Mouse (Mus musculus) lung, postnatal 25 days (tissue): ENCODE measurements around the gene Snx15.
A peak's percentile ranks its signal among the peaks of the same experiment; 100 is the strongest.
"Not testable (repeated sequence)": the region's sequence is repeated elsewhere in the genome, so short reads cannot be mapped to it uniquely, and the experiment has no call there.

Experiments used
- DNase-seq: peaks from one replicate; pipeline ENCODE4 v3.0.0; 2022; ENCODE audit warnings: low spot score

Gene Snx15

GRCm38 (mm10) chr19:6127760-6128341 lies at the start of gene Snx15:
Snx15 (minus strand) TSS chr19:6128304.
- DNase-seq = peak; percentile 98

- DNase-seq = no peak
Observed at GRCm38 (mm10) chr19:6174771-6175170, 46.7 kb upstream of the Snx15 start.

GRCm38 (mm10) chr19:6171215-6171614 lies 43.1 kb upstream of the Snx15 start:
- no peak for DNase-seq

- DNase-seq = no peak
Observed at GRCm38 (mm10) chr19:6166750-6167149, 38.6 kb upstream of the Snx15 start.

GRCm38 (mm10) chr19:6163872-6164547 lies 35.9 kb upstream of the Snx15 start:
- DNase-seq = peak; percentile 55

GRCm38 (mm10) chr19:6157220-6157619 lies 29.1 kb upstream of the Snx15 start:
- no peak for DNase-seq

- DNase-seq = no peak
Observed at GRCm38 (mm10) chr19:6156372-6156771, 28.3 kb upstream of the Snx15 start.

GRCm38 (mm10) chr19:6155174-6155573 lies 27.1 kb upstream of the Snx15 start:
- no peak for DNase-seq

GRCm38 (mm10) chr19:6144842-6145241 lies 16.7 kb upstream of the Snx15 start:
- DNase-seq = no peak

GRCm38 (mm10) chr19:6141394-6141749 lies 13.3 kb upstream of the Snx15 start, which contains the start of gene Arl2:
Arl2 (minus strand) TSS chr19:6141548.
- DNase-seq = peak; percentile 89

GRCm38 (mm10) chr19:6140678-6141393 lies 12.7 kb upstream of the Snx15 start, which contains the start of gene Batf2:
Batf2 (plus strand) TSS chr19:6140983.
- peak; percentile 93 for DNase-seq

- no peak for DNase-seq
Observed at GRCm38 (mm10) chr19:6140374-6140677, 12.2 kb upstream of the Snx15 start.

GRCm38 (mm10) chr19:6139701-6140100 lies 11.6 kb upstream of the Snx15 start:
- no peak for DNase-seq

- DNase-seq = no peak
Observed at GRCm38 (mm10) chr19:6136397-6136796, 8.3 kb upstream of the Snx15 start.

GRCm38 (mm10) chr19:6133197-6133596 lies 5.1 kb upstream of the Snx15 start:
- not testable (repeated sequence) for DNase-seq

GRCm38 (mm10) chr19:6132171-6132827 lies 4.2 kb upstream of the Snx15 start:
- DNase-seq = no peak

- DNase-seq = not testable (repeated sequence)
Observed at GRCm38 (mm10) chr19:6130414-6131128, 2.5 kb upstream of the Snx15 start.

GRCm38 (mm10) chr19:6126789-6127580 lies 1.1 kb downstream of the Snx15 start:
- no peak for DNase-seq

GRCm38 (mm10) chr19:6126289-6126688 lies 1.8 kb downstream of the Snx15 start:
- DNase-seq = peak; percentile 62

- no peak for DNase-seq
Observed at GRCm38 (mm10) chr19:6124898-6125297, 3.2 kb downstream of the Snx15 start.

- DNase-seq = no peak
Observed at GRCm38 (mm10) chr19:6123330-6123729, 4.8 kb downstream of the Snx15 start.
